Mouse (Mus musculus) ovary, postnatal 36 days (tissue): ENCODE measurements around the gene Adamts15.
A peak's percentile ranks its signal among the peaks of the same experiment; 100 is the strongest.

ENCODE experiments used
- DNase-seq: peaks from one replicate; pipeline ENCODE4 v3.0.0; 2022; ENCODE audit warnings: low spot score, mixed read lengths

The Adamts15 gene

DNA sequence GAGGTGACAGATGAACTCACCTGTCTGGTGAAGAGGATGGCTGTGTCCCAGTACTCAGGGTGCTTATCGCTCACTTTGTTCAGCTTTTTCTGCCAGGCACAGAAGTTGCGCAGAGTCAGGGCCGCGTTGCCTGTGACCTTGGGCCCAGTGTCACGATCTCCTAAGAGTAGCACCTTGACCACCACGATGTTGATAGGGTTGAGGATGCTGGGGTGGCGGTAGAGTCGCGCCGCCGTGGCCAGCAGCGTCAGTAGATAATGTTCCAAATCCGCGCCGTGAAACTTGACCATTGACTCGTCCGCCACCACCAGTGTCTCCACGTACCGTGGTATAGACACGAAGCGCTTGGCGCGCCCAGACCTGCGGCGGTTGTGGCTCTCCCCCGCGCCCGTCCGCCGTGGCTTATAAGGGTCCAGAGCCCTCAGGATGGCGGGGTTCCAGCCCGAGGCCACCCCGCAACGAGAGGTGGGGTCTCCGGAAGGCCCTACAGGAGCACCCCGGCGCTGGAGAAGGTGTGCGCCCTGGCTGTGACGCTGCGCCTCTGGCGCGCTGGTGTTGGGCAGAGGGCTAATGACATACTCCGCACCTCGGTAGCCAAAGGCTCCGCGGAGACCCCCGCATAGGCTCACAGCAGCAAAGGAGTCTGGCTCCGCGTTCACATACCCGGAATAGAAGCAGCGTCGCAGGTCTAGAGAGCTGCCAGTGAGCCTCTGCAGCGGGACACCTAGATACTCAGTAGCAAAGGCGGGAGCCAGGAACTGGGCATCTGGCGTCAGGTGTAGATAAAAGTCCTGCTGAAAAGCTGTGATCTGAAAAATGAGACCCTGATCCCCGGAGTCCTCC lies 770 bp downstream of the Adamts15 start:
- peak; percentile 12 for DNase-seq

DNA sequence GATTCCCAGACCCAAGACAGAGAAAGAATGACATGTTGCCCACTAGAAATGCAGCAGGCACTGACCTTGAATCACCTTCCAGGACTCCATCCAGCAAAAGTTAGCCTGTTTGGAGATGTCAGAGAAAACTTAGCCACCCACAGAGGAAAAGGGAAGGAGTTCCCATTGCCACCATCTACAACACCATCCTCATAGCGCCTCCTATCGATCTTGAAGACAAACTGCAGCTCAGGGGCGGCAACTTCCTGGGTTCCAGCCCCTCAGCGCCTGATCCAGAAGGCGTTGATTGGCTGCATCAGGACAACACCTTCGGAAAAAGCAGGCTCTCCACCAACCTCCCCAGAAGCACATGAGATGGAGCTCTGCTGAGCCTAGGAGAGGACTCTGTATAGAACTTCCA lies 1.5 kb downstream of the Adamts15 start:
- DNase-seq: peak; percentile 26

DNA sequence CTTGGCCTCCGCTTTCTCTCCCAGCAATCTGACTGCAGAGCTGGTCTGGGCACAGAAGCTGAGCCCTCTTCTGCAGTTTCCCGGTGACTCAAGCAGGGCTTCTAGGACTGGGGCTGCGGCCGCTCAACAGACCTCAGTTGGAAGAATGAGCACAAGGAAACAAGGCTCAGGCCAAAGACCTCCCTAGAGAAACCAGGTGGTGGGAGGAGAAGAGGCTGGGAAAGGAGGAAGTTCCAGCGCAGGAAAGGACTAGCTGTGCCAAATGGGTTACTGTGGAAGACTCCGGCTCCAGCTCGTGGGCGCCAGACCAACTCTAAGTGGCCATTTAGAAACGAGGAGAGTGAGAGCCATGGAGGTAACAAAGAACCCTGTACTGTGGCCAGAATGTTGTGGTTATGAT lies 2.6 kb downstream of the Adamts15 start:
- peak; percentile 32 for DNase-seq

DNA sequence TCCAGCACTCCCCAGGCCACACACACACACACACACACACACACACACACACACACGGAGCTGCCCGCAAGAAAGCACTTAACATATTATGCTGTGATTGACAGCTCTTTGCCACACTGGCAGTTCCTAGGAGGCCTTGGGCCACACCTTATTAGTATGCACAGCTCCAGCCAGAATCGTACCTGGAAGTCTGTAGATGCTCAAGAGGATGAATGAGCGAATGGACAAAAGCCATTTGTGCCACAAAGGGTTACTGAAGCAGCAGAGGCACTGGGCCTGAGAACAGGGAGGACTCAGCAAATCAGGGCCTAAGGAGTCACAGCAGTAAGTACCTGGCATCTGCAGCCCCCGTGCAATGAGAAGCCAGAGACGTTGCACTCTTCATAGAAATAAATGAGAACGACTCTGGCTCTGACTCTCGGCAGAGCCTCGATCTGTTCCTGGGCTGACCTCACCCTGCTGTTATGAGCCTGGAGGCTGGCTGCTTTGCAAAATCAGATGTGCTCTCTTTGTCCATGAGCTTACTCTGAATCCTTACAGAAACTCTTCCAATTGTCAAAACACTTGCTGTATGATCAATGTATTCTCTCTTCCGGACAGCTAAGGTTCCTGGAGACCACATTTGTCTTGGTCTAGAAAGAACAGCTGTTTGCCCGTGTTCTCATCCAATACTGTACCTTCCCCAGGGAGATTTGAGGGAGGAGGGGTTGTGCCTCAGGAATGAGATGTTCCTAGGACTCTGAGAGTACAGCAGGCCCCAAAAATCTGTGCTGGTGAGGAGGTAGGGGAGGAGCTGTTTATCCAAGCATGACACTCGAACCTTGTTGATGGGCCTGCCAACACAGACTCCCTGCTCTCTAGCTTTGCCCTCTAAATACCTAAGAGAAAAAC lies 3.5 kb downstream of the Adamts15 start:
- no peak for DNase-seq

DNA sequence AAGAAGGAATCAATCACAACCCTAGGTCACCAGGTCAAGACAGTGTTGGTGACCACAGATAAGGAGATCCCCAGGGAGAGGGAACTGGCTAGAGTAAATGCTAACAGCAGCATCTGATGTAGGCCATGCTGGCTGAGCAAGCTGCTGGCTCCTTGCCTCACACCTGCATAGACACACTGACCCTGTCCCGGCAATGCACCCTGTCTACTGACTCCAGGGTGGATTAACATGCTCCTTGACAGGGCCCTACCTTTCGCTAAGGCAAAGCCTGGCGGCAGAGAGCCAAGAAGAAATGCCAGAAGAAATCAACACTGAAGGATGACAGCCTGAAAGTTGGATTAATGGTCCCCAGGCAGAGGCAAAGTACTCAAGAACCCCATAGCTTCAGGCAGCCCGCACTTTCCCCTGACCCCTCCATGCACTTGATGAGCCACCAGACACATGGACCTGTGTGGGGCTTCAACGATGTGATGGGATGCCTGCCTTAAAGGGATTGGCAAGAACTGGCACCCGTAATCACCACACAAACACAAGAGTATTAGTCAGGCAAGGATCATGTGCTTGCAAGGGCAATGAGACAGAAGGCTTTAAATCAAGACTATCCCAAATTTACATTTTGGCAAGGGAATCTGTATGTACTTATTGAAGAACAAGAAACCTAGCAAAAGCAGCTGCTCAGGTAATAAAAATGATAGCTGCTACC lies 5.8 kb downstream of the Adamts15 start:
- no peak for DNase-seq

DNA sequence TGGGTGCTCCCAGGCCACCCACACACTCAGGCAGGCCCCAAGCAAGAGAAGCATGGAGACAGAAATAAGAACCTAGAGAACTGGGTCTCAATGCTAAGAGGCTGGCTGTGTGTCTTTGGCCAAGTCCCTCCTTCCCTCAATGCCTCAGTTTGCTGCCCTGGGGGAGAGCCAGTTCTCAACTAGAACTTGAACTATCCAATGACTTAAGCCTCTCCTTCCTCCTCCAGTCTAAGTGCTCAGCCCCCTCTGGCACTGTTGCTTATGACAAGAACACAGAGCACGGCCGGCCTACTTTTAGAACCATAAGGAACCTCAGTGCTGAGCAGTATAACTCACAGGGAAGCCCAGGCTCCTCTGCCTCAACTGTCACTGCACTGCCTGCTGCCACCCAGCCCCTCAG lies 8.0 kb downstream of the Adamts15 start:
- no peak for DNase-seq

DNA sequence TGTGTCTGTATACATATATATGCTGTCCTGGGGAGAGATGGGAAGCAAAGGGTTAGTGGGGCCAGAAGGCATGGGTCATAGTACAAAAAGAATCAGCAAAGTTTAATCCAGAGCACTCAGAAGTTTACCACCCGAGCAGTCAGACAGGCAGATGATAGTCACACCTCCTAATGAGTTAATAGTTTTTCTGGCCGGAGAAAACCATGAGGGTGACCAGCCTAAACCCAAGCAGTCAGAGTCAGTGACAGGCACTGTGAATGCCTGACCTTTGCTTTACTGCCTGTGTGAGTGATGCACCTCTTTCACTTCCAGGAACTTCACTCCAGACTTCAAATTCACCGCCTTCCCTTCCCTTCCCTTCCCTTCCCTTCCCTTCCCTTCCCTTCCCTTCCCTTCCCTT lies 8.8 kb downstream of the Adamts15 start:
- no peak for DNase-seq

DNA sequence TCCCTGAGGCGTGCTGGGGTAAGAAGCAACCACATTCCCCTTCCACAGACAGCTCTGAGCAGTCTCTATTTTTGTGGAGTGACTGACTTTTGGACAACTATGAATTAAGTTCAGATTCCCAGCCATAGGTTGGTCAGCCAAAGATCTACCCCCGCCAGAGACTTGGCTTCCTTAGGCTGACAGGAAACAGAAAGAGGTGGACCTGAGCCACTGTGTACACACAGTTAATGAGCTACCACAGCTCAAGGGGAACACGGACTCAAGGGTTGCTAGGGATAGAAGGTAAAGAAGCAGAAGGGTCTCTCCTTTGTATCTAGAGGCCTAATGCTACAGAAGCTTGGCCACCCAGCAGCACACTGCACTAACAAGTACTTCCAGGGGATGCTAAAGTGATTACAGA lies 10.1 kb downstream of the Adamts15 start:
- no peak for DNase-seq

DNA sequence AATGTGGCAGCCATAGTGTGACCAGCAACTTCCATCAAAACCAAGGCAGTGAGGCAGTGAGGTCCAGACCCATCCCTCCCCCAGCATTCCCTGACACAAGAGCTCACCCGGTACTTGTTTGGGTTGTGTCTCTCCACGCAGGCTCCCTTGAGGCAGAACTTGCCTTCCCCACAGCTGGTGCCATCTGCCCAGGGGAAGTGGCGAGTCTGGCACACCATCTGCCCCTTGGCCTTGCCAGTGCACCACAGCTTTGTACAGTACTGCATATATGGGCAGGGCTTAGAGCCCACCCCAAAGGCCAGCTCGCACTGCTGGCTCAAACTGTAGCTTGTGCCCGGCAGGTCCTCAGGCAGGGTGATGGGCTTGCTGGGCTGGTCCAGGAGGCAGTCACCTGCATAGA lies 11.8 kb downstream of the Adamts15 start:
- no peak for DNase-seq

DNA sequence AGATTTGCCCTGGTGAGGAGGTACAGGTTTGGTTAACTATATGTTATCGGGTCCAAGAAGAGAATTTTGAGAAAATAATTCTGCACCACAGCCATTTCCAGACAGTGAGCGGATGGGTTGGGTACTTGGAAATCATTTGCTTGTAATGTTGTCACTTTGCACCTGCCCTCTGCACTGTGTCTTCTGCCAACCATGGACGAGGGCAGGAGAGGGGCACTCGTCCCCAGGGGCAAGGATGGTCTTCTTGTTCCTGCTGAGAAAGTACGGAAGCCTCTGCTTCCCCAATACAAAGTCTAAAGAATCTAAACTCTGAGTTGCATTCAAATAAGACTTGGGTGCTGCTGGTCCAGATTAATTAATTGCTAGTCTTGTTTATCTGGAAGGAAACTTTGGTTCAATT lies 13.3 kb downstream of the Adamts15 start:
- no peak for DNase-seq

DNA sequence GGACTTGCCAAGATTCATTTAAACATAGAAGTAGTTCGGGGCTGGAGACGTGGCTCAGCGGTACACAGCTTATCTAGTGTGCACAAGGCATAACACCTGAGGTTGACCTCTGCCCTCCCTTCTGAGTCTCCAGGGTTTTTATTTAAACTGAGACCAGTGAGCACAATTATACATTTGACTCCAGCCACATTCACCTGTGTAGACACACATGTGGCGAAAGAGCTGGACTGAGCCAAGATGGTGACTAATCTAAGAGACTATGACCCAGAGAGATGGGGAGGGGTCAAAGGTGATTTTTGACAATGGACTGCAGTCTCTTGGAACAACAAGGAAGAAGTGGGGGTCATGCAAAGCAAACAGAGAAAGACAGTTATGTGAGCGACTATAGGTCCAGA lies 14.0 kb downstream of the Adamts15 start:
- no peak for DNase-seq

DNA sequence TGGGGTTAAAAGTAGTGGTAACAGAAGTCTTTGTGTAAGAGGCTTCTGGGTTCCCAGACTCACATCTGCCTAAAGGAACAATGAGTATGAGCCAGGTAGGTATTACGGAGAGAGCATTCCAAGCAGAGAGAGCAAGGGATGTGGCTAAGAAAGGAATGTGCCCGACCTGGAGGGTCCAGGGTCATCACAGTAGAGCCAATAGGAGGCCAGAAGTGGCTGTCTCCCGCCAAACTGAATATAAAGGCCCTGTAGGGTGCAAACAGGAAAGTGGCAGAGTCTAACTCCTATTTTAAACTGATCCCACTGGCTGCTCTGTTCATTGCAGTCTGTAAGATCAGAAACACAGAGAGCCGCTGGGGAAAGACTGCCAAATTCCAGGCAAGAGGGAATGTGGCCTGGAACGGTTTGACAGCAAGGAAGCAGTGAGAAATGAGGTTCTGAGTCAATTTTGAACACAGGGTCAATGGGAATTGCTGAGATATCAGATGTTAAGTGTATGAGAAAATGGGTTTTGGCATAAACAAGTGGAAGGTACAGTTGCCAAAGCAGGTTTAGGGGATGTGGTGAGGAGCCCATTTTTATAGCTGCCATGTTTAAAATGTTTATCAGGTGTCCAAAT lies 14.5 kb downstream of the Adamts15 start:
- no peak for DNase-seq

DNA sequence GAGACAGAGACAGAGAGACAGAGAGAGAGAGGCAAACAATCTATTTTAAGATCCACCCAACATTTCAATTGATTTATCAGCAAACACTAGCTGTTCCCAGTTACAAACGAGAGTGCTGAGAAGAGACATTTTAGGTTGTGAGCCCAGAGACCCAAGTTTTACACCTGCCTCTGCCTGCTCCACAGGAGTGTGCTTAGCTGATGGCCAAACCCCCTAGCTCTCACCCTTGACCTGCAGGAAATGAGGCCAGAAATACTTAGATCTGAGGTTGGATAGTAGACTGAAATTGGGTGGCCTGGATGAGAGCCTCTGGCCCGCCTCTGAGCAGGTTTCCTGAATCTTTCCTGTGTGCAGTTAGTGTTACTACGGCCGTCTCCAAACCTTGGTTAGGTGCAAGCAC lies 15.8 kb downstream of the Adamts15 start:
- no peak for DNase-seq

DNA sequence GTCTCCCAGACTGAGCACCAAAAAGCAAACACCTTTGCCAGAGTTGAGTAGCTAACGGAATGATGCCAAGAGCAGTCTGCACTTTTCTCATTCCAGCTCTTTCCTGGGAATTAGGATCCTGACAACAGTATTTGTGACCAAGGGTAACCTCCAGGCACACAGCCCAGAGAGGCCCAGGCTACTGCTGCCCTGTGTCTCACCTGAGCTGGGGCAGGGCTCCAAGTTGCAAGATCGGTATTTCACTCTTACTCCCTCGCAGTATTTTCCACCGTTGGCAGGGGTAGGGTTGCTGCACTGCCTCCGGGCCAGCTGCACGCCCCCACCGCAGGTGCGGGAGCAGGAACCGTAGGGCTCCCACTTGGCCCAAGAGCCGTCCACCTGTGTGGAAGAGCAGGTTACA lies 16.4 kb downstream of the Adamts15 start:
- DNase-seq: no peak

DNA sequence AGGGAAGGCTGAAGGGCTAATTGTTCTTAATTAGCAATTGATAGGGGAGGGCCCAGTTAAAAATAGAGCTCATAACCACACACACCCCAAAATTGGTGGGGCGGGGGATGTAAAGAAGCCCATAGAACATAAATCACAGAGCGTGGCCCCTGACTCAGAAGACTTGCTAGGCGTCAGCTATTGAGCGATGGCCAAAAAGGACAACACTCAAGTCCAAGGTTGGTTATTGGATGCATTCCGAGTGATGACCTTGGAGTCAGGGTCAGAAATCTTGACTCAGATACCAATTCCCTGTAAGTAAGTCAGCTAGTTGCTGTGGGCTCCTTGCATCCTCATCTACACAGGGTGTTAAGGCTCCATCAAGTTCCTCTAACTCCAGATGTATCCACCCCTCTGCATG lies 19.0 kb downstream of the Adamts15 start:
- no peak for DNase-seq

DNA sequence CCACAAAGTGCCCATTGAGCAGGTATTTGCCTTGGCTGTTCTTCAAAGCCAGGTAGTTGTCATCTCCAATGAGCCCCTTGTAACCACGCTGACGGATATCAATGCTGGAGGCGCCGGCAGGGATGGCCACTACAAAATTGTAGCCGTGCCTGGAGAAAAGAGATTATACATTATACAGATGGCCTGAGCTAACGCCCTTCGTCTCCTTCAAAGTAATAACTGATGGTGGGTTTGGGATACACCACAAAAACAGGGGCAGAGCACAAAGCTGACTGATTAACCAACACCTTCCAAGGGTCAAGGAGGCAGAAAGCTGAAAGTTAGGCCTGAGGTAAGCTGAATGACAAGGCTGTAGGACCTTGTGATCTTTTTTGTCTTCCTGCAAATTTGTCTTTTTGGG lies 19.6 kb downstream of the Adamts15 start:
- no peak for DNase-seq

DNA sequence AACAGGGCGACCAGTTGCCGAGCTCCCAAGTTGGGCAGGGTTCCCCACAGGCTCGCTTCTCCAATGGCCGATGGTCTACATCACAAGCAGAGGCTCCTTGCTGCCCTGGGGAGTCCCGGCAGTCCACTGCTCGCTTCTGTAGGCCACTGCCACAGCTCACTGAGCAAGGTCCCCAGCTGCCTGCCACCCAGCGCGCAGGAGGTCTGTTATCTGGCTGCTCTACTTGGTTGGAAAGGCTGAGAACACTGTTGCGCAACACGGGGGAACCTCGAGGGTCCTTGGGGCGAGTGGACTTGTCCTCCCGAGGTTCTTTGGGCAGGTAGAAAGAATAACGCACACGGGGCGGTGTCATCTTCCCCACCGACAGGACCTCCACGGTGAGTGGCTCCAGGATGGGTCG lies 20.1 kb downstream of the Adamts15 start:
- DNase-seq: no peak

DNA sequence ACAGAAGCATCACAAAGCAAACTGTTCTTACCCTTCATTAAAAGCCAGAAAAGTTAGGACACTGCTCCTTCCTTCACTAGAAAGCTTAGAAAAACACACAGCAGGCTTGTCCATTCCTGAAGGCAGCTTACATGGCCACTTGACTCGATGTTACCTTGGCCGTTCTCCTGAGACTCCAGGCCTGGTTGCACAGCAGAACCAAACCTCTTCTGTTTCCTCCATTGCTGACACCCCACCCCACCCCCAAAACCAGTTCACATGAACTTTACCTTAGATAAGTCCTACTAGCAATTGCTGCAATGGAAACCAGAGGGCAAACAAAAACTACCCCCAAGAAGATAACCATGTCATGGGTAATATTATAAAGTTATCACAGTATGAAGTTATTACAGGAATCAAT lies 25.1 kb downstream of the Adamts15 start:
- DNase-seq: no peak

DNA sequence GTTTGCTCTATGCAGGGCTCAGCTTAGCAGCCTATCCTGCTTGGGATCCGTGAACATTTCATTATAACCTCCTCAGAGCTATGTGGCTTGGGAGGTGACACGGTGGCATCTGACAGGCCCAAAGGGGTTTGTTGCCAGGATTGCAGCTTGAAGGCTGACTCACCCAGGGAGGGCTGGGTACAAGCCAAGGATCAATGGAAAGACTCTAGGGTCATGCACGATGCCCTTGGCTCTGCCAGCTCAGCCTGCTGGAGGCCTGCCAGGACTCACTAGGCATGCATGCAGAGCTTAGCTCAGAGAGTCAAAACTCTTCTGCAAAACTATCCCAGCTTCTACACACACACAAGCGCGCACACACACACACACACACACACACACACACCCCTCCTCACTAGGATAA lies 25.5 kb downstream of the Adamts15 start:
- peak; percentile 86 for DNase-seq

DNA sequence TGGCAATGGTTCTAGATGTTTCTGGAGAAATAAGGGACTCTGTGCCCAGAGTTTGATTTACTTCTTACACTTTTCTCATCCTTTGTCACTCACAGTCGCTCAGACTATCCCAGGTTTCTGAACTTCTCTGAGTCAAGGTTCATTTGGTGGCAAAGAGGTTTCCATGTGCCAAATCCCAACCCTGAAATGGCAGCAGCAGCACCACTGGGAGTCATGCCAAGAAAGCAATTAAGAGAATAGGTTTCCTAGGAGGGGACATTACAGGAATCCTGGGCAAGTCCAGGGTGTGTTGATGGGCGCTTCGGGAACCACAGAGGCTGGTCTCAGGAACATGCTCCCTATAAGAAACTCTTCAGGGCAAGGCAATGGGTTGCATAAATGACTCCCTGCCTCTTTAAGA lies 26.6 kb downstream of the Adamts15 start:
- no peak for DNase-seq

DNA sequence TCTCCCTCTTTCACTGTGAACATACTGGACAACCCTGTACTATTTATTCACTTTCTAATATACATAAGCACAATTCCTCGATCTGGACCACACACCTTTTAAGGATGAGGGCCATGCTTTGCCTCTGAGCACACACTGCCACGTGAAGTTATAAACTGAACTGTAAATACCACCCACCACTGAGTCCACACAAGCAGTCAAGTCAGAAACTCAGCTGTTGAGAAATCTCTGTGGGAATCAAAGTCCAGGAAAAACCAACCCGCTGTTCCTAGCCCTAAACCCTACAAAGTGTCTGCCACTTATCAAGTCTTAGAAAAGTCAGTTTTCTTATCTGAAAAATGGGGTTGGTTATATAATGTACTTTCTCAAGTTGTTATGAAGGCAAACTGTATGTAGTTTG lies 36.0 kb downstream of the Adamts15 start:
- DNase-seq: no peak

DNA sequence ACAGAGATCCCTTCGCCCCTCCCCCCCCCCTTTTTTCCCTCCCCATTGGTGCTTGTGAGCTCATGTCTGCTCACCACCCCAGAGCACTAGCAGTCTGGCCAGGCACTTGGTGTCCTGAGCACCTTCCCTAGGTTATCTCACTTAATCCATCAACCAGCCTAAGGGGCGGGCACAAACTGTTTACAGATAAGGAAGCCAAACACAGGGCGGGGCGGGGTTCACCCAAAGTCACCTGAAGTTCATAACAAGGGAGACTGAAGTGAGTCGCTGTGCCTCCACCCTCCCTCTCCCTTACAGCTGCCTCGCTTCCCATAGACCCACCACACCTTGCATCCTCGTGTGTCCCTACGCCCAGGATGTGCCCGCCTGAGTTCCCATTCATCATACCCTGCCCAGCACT lies 41.7 kb downstream of the Adamts15 start:
- DNase-seq: no peak
